Mouse (Mus musculus): Measurements from ENCODE around the gene Dnah6.

GRCm38 (mm10) chr6:73264801-73265200 is 43.4 kb upstream of the Dnah6 start:
- TF ChIP-seq POLR2A (IDR thresholded peaks at IDR 0.05; ENCODE audit: extremely low read depth, insufficient read depth, low read length) = no peak
- TF ChIP-seq CTCF (IDR thresholded peaks at IDR 0.05; ENCODE audit: low read depth, low read length) = no peak
